Mouse (Mus musculus) liver, embryonic 15.5 days (tissue): ENCODE results near the gene Orm2. TPM values are rescaled to one million over a fixed set of nuclear protein-coding genes. Genes with fewer than 3 reads are reported as not detected.

Source experiments
- ATAC-seq: fragments of 200-750 bp; cut with Nextera tagmentation; 2 replicates; pipeline ENCODE4 v1.8.0; 2017; ENCODE audit warnings: moderate number of reproducible peaks, mild to moderate bottlenecking, moderate library complexity; ENCODE audit not compliant: insufficient read depth
- H3K27ac ChIP-seq: fragments of 300-500 bp; sonication (generic); replicated peaks from 2 replicates; pipeline ENCODE4 v1.5.1; 2015; ENCODE audit warnings: mild to moderate bottlenecking, inconsistent platforms
- H3K27me3 ChIP-seq: fragments of 300-500 bp; sonication (generic); 2 replicates; pipeline ENCODE4 v1.6.1; 2015; ENCODE audit warnings: mild to moderate bottlenecking, inconsistent platforms
- H3K36me3 ChIP-seq: fragments of 300-500 bp; sonication (generic); replicated peaks from 2 replicates; pipeline ENCODE4 v1.6.1; 2015; ENCODE audit warnings: moderate library complexity, mild to moderate bottlenecking, inconsistent platforms
- H3K4me1 ChIP-seq: fragments of 300-500 bp; sonication (generic); replicated peaks from 2 replicates; pipeline ENCODE4 v1.6.1; 2015; ENCODE audit warnings: inconsistent platforms
- H3K4me2 ChIP-seq: fragments of 300-500 bp; sonication (generic); 2 replicates; pipeline ENCODE4 v1.6.1; 2015; ENCODE audit warnings: moderate library complexity, mild to moderate bottlenecking, inconsistent platforms
- H3K4me3 ChIP-seq: fragments of 300-500 bp; sonication (generic); replicated peaks from 2 replicates; pipeline ENCODE4 v1.5.1; 2015; ENCODE audit warnings: mild to moderate bottlenecking, inconsistent platforms
- H3K9ac ChIP-seq: fragments of 300-500 bp; sonication (generic); 2 replicates; pipeline ENCODE4 v1.6.1; 2015; ENCODE audit warnings: moderate library complexity, mild to moderate bottlenecking, inconsistent platforms
- H3K9me3 ChIP-seq: fragments of 300-500 bp; sonication (generic); replicated peaks from 2 replicates; pipeline ENCODE4 v1.6.1; 2016; ENCODE audit warnings: inconsistent platforms
- WGBS: fragments of 180-500 bp; shearing (Covaris S2); methylation state at CpG from one replicate; pipeline ENCODE4 v1.1.7; 2015; ENCODE audit warnings: mixed read lengths; ENCODE audit not compliant: insufficient replicate concordance; 5-methylcytosine and 5-hydroxymethylcytosine counted together
- polyA plus RNA-seq: library from polyadenylated mRNA; unstranded; fragments of >200 nt; fragmentation: Nextera tagmentation; extraction: Ambion mirVana; gene quantifications from 2 replicates; pipeline ENCODE4 v1.2.1, GENCODE M21; 2015

The Orm2 gene
- polyA plus RNA-seq, 1 experiment from 2014 or later: not detected

- peaks cover 13% of the 10 kb centered on the region; the same call in 1 of the 2 replicates for H3K27me3 ChIP-seq
- no peak overlapping the region for H3K4me2 ChIP-seq
- H3K9me3 ChIP-seq: no peaks in the 10 kb centered on the region
- H3K9ac ChIP-seq: no peak overlapping the region
- ATAC-seq: no peak
- H3K27ac ChIP-seq: peak overlapping the region; percentile 72; the same call in 1 of the 2 replicates
- H3K36me3 ChIP-seq: no peaks in the 10 kb centered on the region
- 10% methylated on average over 7 of the region's 7 CpGs for WGBS
- H3K4me3 ChIP-seq: no peak overlapping the region
- H3K4me1 ChIP-seq: peaks cover 100% of the 10 kb centered on the region
These were observed 42.8 kb downstream of the Orm2 start for GRCm38 (mm10) chr4:63405051-63405450.

GRCm38 (mm10) chr4:63405683-63406082 is 43.4 kb downstream of the Orm2 start:
- Histone ChIP-seq H3K36me3 (no peaks in the 10 kb centered on the region), H3K9ac (no peak overlapping the region), H3K4me1 (peaks cover 100% of the 10 kb centered on the region), H3K4me3 (no peak overlapping the region), H3K9me3 (no peaks in the 10 kb centered on the region), H3K4me2 (no peak overlapping the region), H3K27me3 (peaks cover 13% of the 10 kb centered on the region; the same call in 1 of the 2 replicates), H3K27ac (no peak overlapping the region)
- ATAC-seq: no peak
- 38% methylated on average over 4 of the region's 4 CpGs for WGBS

- WGBS: 60% methylated on average over 7 of the region's 7 CpGs
- no peaks in the 10 kb centered on the region for H3K36me3 ChIP-seq
- no peak for ATAC-seq
- H3K27me3 ChIP-seq: peaks cover 21% of the 10 kb centered on the region; the same call in 1 of the 2 replicates
- no peaks in the 10 kb centered on the region for H3K9me3 ChIP-seq
- H3K4me1 ChIP-seq: peaks cover 81% of the 10 kb centered on the region
- peak overlapping the region; percentile 98 for H3K4me2 ChIP-seq
- no peak overlapping the region; the same call in 1 of the 2 replicates for H3K27ac ChIP-seq
- H3K4me3 ChIP-seq: no peak overlapping the region
- H3K9ac ChIP-seq: no peak overlapping the region
These were observed 46.0 kb downstream of the Orm2 start for GRCm38 (mm10) chr4:63408247-63408646.

GRCm38 (mm10) chr4:63408649-63409048 is 46.4 kb downstream of the Orm2 start:
- Histone ChIP-seq H3K4me1 (peaks cover 77% of the 10 kb centered on the region), H3K4me3 (peak overlapping the region; percentile 67)

GRCm38 (mm10) chr4:63409317-63409907 is 47.2 kb downstream of the Orm2 start:
- H3K4me1 ChIP-seq: peaks cover 69% of the 10 kb centered on the region
- peak overlapping the region; percentile 47 for H3K9ac ChIP-seq

More at GRCm38 (mm10) chr4:63408649-63409048, 46.4 kb downstream of the Orm2 start:
- Histone ChIP-seq H3K27ac (no peak overlapping the region; the same call in 1 of the 2 replicates), H3K9ac (no peak overlapping the region), H3K9me3 (no peaks in the 10 kb centered on the region), H3K4me2 (peak overlapping the region; percentile 98), H3K27me3 (peaks cover 21% of the 10 kb centered on the region; the same call in 1 of the 2 replicates), H3K36me3 (no peaks in the 10 kb centered on the region)
- 6% methylated on average over 8 of the region's 8 CpGs for WGBS
- ATAC-seq: 0 out of 2 replicates have a peak, but pooled peaks have one; percentile 13

GRCm38 (mm10) chr4:63409908-63410582 is 47.8 kb downstream of the Orm2 start:
- H3K27ac ChIP-seq: peak overlapping the region; percentile 33; the same call in 1 of the 2 replicates
- peak overlapping the region; percentile 98 for H3K4me2 ChIP-seq
- H3K27me3 ChIP-seq: peaks cover 21% of the 10 kb centered on the region; the same call in 1 of the 2 replicates
- ATAC-seq: peak; percentile 79
- H3K9ac ChIP-seq: peak overlapping the region; percentile 47
- no peaks in the 10 kb centered on the region for H3K36me3 ChIP-seq
- under 1% methylated on average over 39 of the region's 39 CpGs for WGBS
- H3K9me3 ChIP-seq: no peaks in the 10 kb centered on the region
- H3K4me1 ChIP-seq: peaks cover 63% of the 10 kb centered on the region
- peak overlapping the region; percentile 67 for H3K4me3 ChIP-seq

More at GRCm38 (mm10) chr4:63409317-63409907, 47.2 kb downstream of the Orm2 start:
- Histone ChIP-seq H3K36me3 (no peaks in the 10 kb centered on the region), H3K27ac (no peak overlapping the region; the same call in 1 of the 2 replicates), H3K27me3 (peaks cover 21% of the 10 kb centered on the region; the same call in 1 of the 2 replicates), H3K9me3 (no peaks in the 10 kb centered on the region), H3K4me3 (peak overlapping the region; percentile 67), H3K4me2 (peak overlapping the region; percentile 98)
- 7% methylated on average over 18 of the region's 18 CpGs for WGBS
- ATAC-seq: no peak

- ATAC-seq: peak; percentile 88
- no peaks in the 10 kb centered on the region for H3K9me3 ChIP-seq
- peaks cover 21% of the 10 kb centered on the region; the same call in 1 of the 2 replicates for H3K27me3 ChIP-seq
- peak overlapping the region; percentile 33; the same call in 1 of the 2 replicates for H3K27ac ChIP-seq
- peak overlapping the region; percentile 47 for H3K9ac ChIP-seq
- H3K4me3 ChIP-seq: peak overlapping the region; percentile 67
- H3K36me3 ChIP-seq: no peaks in the 10 kb centered on the region
- under 1% methylated on average over 19 of the region's 19 CpGs for WGBS
- H3K4me1 ChIP-seq: peaks cover 58% of the 10 kb centered on the region
- H3K4me2 ChIP-seq: peak overlapping the region; percentile 98
These were observed 48.3 kb downstream of the Orm2 start for GRCm38 (mm10) chr4:63410583-63410934.

GRCm38 (mm10) chr4:63411222-63411621 is 49.0 kb downstream of the Orm2 start:
- no peak for ATAC-seq
- H3K9me3 ChIP-seq: no peaks in the 10 kb centered on the region
- H3K27me3 ChIP-seq: peaks cover 21% of the 10 kb centered on the region; the same call in 1 of the 2 replicates
- no peak overlapping the region for H3K27ac ChIP-seq
- WGBS: 60% methylated on average over 5 of the region's 5 CpGs
- no peak overlapping the region for H3K4me3 ChIP-seq
- H3K36me3 ChIP-seq: no peaks in the 10 kb centered on the region
- peak overlapping the region; percentile 98; the same call in 1 of the 2 replicates for H3K4me2 ChIP-seq
- no peak overlapping the region for H3K9ac ChIP-seq
- H3K4me1 ChIP-seq: peaks cover 51% of the 10 kb centered on the region

GRCm38 (mm10) chr4:63414951-63415350 is 52.7 kb downstream of the Orm2 start:
- no peaks in the 10 kb centered on the region for H3K36me3 ChIP-seq
- no peak overlapping the region for H3K9ac ChIP-seq
- H3K9me3 ChIP-seq: no peaks in the 10 kb centered on the region
- 0 out of 2 replicates have a peak, but pooled peaks cover 8% of the 10 kb centered on the region for H3K27me3 ChIP-seq
- no peak for ATAC-seq
- WGBS: 57% methylated on average over 5 of the region's 5 CpGs
- no peak overlapping the region for H3K27ac ChIP-seq
- no peak overlapping the region for H3K4me2 ChIP-seq
- peaks cover 14% of the 10 kb centered on the region for H3K4me1 ChIP-seq
- no peak overlapping the region for H3K4me3 ChIP-seq
